In genomic region chr4:125122431-125123278, GRCm38 (mm10) we compare ENCODE assay signal across 9 mouse cellular contexts. TPM values are rescaled to one million over a fixed set of nuclear protein-coding genes. Genes with fewer than 3 reads are reported as not detected.
DNase-seq lines count a peak whose midpoint lies in the region; ATAC-seq lines count a peak whose summit lies in the region.
"Had no signal": no experiment of that assay in that cellular context is flagged by ENCODE, and none has a peak within 500 bp of the region (broad histone marks: within the 10 kb centered on the region; RNA-seq: fewer than 3 reads in every experiment).

No protein-coding gene starts in this region.

- H3K4me2 ChIP-seq in heart, embryonic 14.5 days (ENCODE audit: low read length): peak overlapping the region; percentile 34; the same call in 1 of the 2 replicates
- 0 out of 2 replicates have a peak overlapping the region, but pooled peaks have one; percentile 24 for H3K4me2 ChIP-seq in limb, embryonic 15.5 days

- peak overlapping the region in 1 of 2 experiments; percentile 39; a peak in 1 of 4 replicates for H3K27ac ChIP-seq in heart, embryonic 14.5 days (replicated peaks in 1 of 2; ENCODE audit: control insufficient read depth in 1 of 2, insufficient read depth in 1 of 2, low read depth in 2 of 2, low read length in 2 of 2)
- peak overlapping the region; percentile 65 for H3K27ac ChIP-seq in limb, embryonic 15.5 days

- no peaks in the 10 kb centered on the region for H3K9me3 ChIP-seq in heart, embryonic 14.5 days (ENCODE audit: control insufficient read depth, low read length)
- no peaks in the 10 kb centered on the region for H3K9me3 ChIP-seq in limb, embryonic 15.5 days

- peak; percentile 71 to 82 for DNase-seq in heart, adult 18-20 months
- DNase-seq in heart, adult 8-10 months (ENCODE audit: low spot score): no peak
- DNase-seq in adrenal gland, postnatal 25 days: peak; percentile 80
- peak; percentile 74 for DNase-seq in ovary, postnatal 36 days (ENCODE audit: low spot score)
- DNase-seq in cerebellum, adult 9-10 months: no peak

- no peak overlapping the region for H3K4me3 ChIP-seq in heart, embryonic 14.5 days (ENCODE audit: control insufficient read depth in 1 of 2, insufficient read depth in 1 of 2, low read depth in 1 of 2, low read length in 2 of 2)
- no peak overlapping the region for H3K4me3 ChIP-seq in limb, embryonic 15.5 days

- 22% methylated on average over 16 of the region's 16 CpGs for WGBS in heart, embryonic 14.5 days
- 18% methylated on average over 16 of the region's 16 CpGs for WGBS in limb, embryonic 15.5 days

- H3K36me3 ChIP-seq in heart, embryonic 14.5 days (ENCODE audit: control insufficient read depth, insufficient read depth, low read length): peaks cover 25% of the 10 kb centered on the region
- H3K36me3 ChIP-seq in limb, embryonic 15.5 days: peaks cover 10% of the 10 kb centered on the region; the same call in 1 of the 2 replicates

- no peak for ATAC-seq in heart, embryonic 14.5 days (ENCODE audit: insufficient number of reproducible peaks, insufficient read depth, low FRiP score, low read depth)
- ATAC-seq in limb, embryonic 15.5 days (ENCODE audit: insufficient number of reproducible peaks, low FRiP score, low TSS enrichment, low read depth): no peak
- no peak for ATAC-seq in cerebellum, adult (ENCODE audit: insufficient number of reproducible peaks, low FRiP score, low TSS enrichment)

- H3K27me3 ChIP-seq in heart, embryonic 14.5 days (ENCODE audit: control insufficient read depth, insufficient read depth, low read length): no peaks in the 10 kb centered on the region
- H3K27me3 ChIP-seq in limb, embryonic 15.5 days: no peaks in the 10 kb centered on the region

- peak overlapping the region; percentile 42 for H3K9ac ChIP-seq in heart, embryonic 14.5 days (ENCODE audit: low read length)
- H3K9ac ChIP-seq in limb, embryonic 15.5 days: no peak overlapping the region

- H3K4me1 ChIP-seq in heart, embryonic 14.5 days (ENCODE audit: control insufficient read depth in 2 of 2, insufficient read depth in 2 of 2, low read length in 2 of 2): peaks cover 27 to 36% of the 10 kb centered on the region in 2 experiments
- H3K4me1 ChIP-seq in limb, embryonic 15.5 days: peaks cover 32% of the 10 kb centered on the region

RNA-seq across cellular contexts. Expression of gene Zc3h12a, which starts 5.0 kb away (rescaled TPM):
- total RNA-seq in heart, adult 18-20 months (2021): 1 to 10 TPM; 4.0 to 4.1 TPM
- 1 to 10 TPM; 3.5 to 5.7 (median 3.9) TPM for total RNA-seq in heart, adult 8-10 months (2022)
- 6.8 and 10.8 TPM in 2 replicates for total RNA-seq in adrenal gland, postnatal 25 days (2021)
- 1.1 and 1.3 TPM in 2 replicates for polyA plus RNA-seq in heart, embryonic 14.5 days (2014; fragmentation: Nextera tagmentation; extraction: Ambion mirVana)
- 1.8 and 2.1 TPM in 2 replicates for polyA plus RNA-seq in limb, embryonic 15.5 days (2015; fragmentation: Nextera tagmentation; extraction: Ambion mirVana)

RNA-seq across cellular contexts. Expression of gene Meaf6, which starts 37.7 kb away (rescaled TPM):
- total RNA-seq in heart, adult 18-20 months (2021): 10 to 100 TPM; 18.3 to 23.4 TPM
- total RNA-seq in heart, adult 8-10 months (2022): 10 to 100 TPM; 13.3 to 20.8 (median 19.9) TPM
- total RNA-seq in adrenal gland, postnatal 25 days (2021): 34.2 and 36.9 TPM in 2 replicates
- 43.8 and 46.0 TPM in 2 replicates for polyA plus RNA-seq in heart, embryonic 14.5 days (2014; fragmentation: Nextera tagmentation; extraction: Ambion mirVana)
- 48.6 and 49.3 TPM in 2 replicates for polyA plus RNA-seq in limb, embryonic 15.5 days (2015; fragmentation: Nextera tagmentation; extraction: Ambion mirVana)

RNA-seq across cellular contexts. Expression of gene Snip1, which starts 56.2 kb away (rescaled TPM):
- 1 to 10 TPM; 7.1 to 7.7 TPM for total RNA-seq in heart, adult 18-20 months (2021)
- 1 to 10 TPM; 6.2 to 8.1 (median 7.6) TPM for total RNA-seq in heart, adult 8-10 months (2022)
- 18.7 and 20.2 TPM in 2 replicates for total RNA-seq in adrenal gland, postnatal 25 days (2021)
- 19.3 and 21.2 TPM in 2 replicates for polyA plus RNA-seq in heart, embryonic 14.5 days (2014; fragmentation: Nextera tagmentation; extraction: Ambion mirVana)
- polyA plus RNA-seq in limb, embryonic 15.5 days (2015; fragmentation: Nextera tagmentation; extraction: Ambion mirVana): 30.5 and 31.0 TPM in 2 replicates

RNA-seq across cellular contexts. Expression of gene Dnali1, which starts 57.2 kb away (rescaled TPM):
- total RNA-seq in heart, adult 18-20 months (2021): under 1 TPM in 1 of 2 experiments, not detected in 1; 0.33 TPM
- total RNA-seq in heart, adult 8-10 months (2022): under 1 TPM in 1 of 4 experiments, not detected in 3; 0.11 TPM
- total RNA-seq in adrenal gland, postnatal 25 days (2021): not detected in 2 replicates
- not detected in 2 replicates for polyA plus RNA-seq in heart, embryonic 14.5 days (2014; fragmentation: Nextera tagmentation; extraction: Ambion mirVana)
- polyA plus RNA-seq in limb, embryonic 15.5 days (2015; fragmentation: Nextera tagmentation; extraction: Ambion mirVana): 0.13 TPM in 1 of 2 replicates, not detected in the other
- total RNA-seq: MEL had no signal

Comparison
In these comparisons a context has a peak if more than half of its experiments do, and no peak if none do; other contexts are left out.
1. DNase-seq: peak in heart, adult 18-20 months (2 of 2), adrenal gland, postnatal 25 days (single experiment) and ovary, postnatal 36 days (single experiment); none in heart, adult 8-10 months (single experiment) and cerebellum, adult 9-10 months (single experiment).